Mouse (Mus musculus) frontal cortex, adult (tissue): ENCODE results near the gene Smco2.
"Not testable (repeated sequence)": the region's sequence is repeated elsewhere in the genome, so short reads cannot be mapped to it uniquely, and the experiment has no call there.

Experiments used
- ATAC-seq: cut with Nextera tagmentation; 2 replicates; pipeline ENCODE4 v1.9.2; 2017; ENCODE audit warnings: mild to moderate bottlenecking, moderate library complexity, mixed read lengths; ENCODE audit not compliant: low TSS enrichment

Gene Smco2

GRCm38 (mm10) chr6:146857386-146857785 lies 7.5 kb downstream of the Smco2 start:
- peak; percentile 56 for ATAC-seq

DNA sequence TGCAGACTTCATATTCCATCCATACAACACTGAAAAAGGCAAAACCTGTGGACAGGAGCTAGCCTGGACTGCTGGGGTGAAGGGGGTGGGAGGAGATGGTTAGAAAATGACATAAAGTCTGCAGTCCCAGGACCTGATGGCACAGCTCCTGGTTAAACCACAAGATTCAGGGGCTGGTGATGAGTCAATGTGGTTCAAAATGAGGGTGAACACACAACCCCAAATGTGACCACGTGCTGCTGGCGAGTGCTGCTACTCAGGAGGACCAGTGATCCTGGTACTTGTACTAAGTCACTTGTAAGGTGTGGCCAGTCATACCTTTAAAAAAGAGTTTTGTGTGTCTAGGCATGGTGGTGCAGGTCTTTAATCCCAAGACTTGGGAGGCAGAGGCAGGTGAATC lies 13.2 kb downstream of the Smco2 start:
- no peak for ATAC-seq

DNA sequence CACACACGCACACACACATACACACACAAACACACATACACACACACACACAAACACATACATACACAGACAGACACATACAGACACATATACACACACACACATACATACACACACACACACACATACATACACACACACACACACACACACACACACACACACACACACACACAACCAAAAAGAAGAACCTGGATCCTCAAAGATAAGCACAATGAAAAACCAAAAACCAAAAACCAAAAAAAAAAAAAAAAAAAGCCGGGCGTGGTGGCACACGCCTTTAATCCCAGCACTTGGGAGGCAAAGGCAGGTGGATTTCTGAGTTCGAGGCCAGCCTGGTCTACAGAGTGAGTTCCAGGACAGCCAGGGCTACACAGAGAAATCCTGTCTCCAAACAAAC lies 14.5 kb downstream of the Smco2 start:
- not testable (repeated sequence) for ATAC-seq

- ATAC-seq = no peak
Observed at GRCm38 (mm10) chr6:146865701-146866100, 15.8 kb downstream of the Smco2 start.

DNA sequence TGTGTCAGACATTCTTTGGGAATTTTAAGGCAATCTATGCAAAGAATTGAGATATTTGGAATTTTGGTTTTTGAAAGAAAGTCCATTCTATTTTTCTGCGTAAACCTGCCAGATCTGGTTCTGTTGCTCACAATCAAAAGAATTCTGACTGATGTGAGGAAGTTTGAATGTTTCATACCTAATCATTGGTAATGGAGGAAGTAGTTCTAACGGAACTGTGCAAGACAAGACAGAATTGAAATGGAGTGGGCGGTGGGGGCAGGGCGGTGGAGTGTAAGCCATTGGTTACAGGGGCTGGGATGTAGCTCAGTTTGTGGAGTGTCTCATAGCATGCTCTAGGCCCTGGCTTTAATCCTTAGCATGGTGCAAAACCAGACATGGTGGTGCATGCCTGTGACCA lies 22.1 kb downstream of the Smco2 start:
- ATAC-seq = no peak

DNA sequence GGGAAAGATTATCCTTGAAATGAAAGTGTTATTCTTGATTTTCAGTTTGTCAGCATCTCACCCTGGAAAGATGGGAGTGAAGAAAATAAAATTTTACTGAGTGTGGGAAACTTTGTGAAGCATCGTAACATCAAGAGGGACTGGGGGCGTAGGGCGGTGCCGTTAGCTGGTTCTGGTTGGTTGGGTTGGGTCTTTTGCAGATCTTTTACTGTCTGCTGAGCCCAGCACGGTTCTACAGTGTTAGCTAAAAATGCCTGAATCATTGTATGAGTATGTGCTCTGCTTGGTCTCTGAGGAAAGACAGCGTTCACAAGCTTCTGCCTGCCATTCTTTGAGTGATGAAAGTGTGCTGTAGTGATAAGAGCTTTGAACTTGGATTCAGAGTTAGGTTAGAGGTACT lies 24.5 kb downstream of the Smco2 start:
- ATAC-seq = no peak

- ATAC-seq = no peak
Observed at GRCm38 (mm10) chr6:146876820-146877219, 26.9 kb downstream of the Smco2 start.

DNA sequence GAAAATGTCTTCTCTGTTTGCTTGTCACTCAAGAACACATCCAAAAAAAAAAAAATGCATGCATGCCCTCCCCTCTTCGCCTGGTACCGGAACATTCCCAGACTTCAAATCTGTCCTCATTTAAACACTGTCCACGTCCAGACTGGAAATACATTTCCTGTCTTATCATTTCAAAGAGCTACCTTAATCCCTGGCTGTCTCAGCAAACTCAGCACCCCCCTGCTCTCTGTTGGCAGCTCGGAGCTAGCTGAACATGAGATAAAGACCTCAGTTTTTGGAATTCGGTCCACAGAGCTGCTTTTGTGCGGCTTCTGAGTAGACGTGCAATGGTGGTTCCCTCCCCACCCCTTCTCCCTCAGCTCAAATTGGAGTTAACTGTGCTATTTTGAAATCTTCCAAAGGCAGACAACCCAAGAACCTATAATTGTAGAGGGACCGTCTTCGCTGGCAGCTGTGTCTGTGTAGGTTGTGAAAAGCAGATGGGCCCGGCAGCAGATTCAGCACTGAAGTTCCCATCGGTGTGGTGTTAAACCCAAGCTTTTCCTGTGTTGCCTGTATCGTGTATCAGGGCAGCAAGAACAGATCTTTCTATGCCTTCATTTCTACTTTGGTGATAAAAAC lies 27.6 kb downstream of the Smco2 start:
- ATAC-seq = peak; percentile 88

DNA sequence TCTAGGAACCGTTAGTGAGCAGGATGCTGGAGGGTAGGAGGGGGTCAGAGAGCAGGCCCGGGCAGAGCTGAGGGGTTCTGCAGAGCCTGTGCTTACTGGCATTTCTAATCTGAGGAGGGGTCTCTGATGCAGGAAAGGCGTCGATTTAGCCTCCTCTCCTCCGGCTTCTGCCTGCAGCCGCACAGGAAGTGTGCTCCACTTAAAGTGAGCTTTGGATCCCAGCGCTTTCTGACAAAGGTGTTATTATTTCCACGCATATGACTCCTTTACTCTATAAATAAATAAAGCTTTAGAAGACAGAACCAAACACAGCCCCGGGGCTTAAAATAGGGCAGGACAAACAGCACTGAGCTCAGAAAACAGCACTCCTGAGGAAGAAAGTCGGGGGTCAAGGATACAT lies 29.0 kb downstream of the Smco2 start:
- ATAC-seq = no peak

DNA sequence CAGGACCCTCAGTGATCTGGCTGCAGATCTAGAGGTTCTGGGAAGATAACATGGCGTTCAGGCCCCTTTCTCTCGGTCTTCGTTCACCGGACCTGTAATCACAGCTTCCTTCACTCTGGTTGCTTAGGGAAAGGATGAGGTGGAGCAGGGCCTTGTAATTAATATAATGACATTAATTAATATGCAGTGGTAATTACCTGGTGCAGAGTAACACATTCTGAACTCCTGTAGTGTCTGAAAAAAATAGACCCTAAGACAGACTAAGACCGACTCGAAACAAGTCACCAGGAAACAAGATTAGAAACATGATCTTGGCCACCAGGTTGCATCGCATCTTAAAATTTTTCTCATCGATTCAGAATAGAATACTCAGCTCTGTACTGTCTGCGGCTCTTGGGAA lies 30.0 kb downstream of the Smco2 start:
- ATAC-seq = no peak

DNA sequence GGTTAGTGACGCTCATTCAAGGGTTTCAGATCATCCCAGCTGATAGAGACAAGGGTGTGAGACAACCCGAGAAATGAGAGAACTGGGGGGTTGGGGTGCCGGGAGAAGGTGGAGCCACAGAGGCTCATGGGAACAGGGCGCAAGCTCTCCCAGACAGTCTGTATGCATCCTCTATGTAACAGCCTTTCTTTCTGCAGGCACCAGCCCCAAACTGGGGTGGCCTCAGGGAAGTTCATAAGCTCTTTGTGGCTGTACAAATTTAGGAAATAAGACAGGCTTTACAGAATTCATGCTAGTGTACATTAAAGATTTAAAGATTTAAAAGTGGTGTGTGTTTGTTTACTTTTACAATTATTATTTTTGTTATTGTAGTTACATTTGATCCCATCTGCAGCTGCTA lies 30.4 kb downstream of the Smco2 start:
- ATAC-seq = no peak

DNA sequence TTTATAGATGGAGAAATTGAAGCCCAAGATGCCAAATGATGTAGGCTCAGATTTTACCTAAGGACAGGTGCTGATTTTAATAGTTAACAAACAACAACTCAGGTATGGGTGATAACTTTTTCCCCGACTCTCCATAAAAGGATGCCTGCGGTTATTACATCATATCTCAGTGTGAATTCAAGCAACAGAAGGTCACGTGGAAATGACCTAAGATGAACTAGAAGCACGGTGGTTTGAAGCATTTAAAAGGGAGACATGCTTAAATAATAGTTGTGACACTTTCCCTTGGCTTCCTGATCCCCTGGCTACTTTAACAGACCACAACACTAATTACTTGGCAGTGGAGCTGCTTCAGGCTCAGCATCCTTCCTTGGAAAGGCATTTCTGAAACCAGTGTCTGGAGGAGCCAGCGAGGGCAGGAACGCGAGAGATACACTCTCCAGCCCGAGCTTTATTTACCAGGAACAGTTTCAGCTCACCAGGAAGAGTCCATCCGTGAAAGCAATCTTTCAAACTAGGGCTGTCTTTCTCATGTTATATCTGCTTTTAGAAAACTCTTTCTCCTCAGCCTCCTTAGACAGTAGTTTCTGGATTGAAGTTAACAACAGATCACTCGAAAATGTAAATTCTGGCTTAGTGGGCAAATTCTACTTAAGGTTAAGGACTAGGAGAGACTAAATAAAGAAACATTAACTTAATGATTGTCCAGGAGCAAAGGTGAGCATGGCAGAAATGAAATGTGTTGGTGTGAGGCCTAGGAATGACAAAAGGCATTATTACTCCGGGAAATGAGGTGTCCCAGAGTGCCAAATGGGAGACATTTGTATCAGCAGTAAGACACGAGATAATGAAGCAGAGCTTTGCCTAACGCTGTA lies 32.2 kb downstream of the Smco2 start:
- ATAC-seq = no peak

DNA sequence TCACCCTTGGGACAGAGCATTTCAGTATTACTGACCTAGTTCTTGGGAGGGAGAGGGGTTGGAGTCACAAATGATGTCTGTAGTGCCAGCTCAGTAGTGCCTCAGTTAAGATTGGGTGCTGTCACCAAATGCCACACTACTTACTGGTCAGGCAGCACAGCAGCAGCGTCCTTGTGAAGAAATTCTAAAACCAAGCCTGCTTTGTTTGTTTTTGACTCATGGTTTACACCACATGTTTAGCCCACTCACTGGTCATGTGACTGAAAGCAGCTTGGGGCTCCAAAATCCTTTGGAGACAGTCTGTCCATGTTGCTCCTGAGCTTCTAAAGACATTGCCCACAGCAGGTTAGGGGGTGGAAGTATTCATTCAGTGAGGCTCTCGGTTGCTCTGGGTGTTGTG lies 33.5 kb downstream of the Smco2 start:
- peak; percentile 8; the same call in 1 of the 2 replicates for ATAC-seq

DNA sequence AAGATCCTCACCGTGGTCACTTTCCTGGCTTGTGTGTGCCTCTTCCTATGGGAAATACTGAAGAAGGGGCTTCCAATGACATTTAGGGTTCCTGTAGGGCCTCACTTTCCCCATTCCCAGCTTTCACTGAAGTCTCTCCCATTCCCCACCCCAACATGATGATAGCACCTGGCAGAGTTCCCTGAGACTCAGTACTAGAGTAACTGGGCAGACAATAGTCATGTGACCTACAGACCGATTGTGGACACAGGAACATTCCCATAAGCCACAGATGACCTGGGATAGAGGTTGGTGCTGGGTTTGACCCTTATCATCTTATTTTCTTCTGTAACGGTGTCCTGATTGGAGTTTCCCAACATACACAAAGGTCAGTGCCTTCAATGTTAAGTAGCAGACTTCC lies 34.3 kb downstream of the Smco2 start:
- ATAC-seq = no peak

GRCm38 (mm10) chr6:146884851-146885250 lies 34.9 kb downstream of the Smco2 start:
- ATAC-seq = no peak

- ATAC-seq = peak; percentile 92
Observed at GRCm38 (mm10) chr6:146887958-146888659, 38.2 kb downstream of the Smco2 start, which contains the start of gene Ppfibp1. Gene Ppfibp1 (plus strand): TSS chr6:146888487.

DNA sequence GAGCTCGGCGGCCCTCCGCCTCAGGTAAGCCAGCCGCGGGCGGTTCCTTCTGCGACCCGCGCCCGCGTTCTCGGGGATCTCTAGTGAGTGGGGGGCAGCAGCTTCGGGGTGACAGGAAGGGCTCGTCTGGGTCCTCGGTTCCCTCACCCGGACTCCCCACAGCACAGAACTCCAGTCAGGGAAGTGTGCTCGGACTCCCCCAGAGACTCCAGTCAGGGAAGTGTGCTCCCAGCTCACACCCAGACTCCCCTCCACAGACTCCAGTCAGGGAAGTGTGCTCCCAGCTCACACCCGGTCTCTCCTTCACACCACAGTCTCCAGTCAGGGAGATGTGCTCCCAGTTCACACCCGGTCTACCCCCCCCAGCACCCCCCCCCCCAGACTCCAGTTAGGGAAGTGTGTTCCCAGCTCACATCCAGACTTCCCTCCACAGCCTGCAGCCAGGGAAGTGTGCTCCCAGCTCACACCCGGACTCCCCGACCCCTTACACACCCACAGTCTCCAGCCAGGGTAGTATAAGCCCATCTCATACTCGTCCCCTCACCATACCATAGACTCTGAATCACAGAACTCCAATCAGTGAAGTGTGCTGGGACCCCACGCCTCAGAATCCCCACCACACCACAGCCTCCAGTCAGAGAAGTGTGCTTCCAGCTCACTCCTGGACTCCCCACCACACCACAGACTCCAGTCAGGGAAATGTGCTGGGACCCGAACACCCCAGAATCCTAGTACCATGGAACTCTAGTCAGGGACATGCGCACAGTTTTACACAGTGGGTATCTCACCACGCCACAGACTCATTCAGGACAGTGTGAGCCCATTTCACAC lies 39.0 kb downstream of the Smco2 start:
- ATAC-seq = peak; percentile 48

DNA sequence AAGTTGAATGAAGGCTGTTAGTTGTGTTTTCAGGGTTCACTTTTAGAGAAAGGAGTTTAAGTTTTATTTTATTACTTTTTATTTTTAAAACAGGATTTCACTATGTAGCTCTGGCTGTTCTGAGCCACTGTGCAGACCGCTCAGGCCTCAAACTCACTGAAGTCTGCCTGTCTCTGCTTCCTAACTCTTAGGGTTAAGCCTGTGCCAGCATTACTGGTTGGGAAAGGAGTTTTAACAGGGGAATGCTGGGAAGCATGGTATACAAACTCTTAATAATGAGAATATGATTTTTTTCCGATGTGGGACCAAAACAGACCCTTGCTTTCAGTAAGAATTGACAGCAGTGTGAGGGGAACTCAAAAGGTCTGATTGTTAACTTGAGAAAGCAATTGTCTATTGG lies 40.3 kb downstream of the Smco2 start:
- ATAC-seq = no peak

DNA sequence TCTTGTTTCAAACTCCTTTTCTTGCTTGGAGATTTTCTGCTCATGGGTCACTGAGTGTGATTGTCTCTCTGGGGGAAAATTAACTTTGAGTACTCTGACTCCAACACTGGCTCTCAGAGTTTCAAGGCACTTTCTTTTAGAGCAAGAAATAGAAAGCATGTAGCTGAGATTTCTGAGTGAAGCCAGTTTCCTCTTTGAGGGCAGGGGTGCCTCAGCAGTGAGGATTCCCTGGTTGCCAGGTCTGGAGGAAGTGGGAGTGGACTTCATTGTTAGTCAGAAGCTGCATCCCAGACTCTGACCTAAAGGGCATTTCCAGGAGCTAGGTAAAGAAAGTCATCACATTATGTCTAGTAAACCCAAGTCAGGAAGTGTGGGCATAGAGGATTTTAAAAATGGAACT lies 40.7 kb downstream of the Smco2 start:
- no peak for ATAC-seq

GRCm38 (mm10) chr6:146893890-146894289 lies 44.0 kb downstream of the Smco2 start:
- peak; percentile 42 for ATAC-seq

- ATAC-seq = no peak
Observed at GRCm38 (mm10) chr6:146898709-146899108, 48.8 kb downstream of the Smco2 start.

DNA sequence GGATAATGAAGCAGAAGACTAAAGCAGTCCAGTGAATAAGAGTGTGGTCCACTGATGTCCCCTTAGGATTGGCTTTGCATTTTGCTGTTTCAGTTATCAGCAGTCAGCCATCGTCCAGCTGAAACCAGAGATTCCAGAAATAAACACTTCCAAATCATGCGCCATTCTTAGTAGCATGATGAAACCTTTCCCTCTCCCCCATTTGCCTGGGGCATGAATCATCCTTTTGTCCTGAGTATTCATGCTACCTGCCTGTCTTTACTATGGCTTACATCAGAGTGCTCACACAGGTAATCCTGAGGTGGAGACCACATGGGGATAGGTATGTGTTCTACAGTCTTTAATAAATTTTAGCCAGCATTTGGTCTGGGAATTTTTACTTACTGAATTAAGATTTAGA lies 49.7 kb downstream of the Smco2 start:
- no peak for ATAC-seq
